Mouse (Mus musculus) heart, adult 2 months (tissue): ENCODE results near the gene Rbbp9. TPM values are rescaled to one million over a fixed set of nuclear protein-coding genes. Genes with fewer than 3 reads are reported as not detected.
"Not testable (repeated sequence)": the region's sequence is repeated elsewhere in the genome, so short reads cannot be mapped to it uniquely, and the experiment has no call there.

Source experiments
- DNase-seq, 2 experiments: peaks; one replicate each; pipeline ENCODE4 v3.0.0; 2021
- H3K27ac ChIP-seq: fragments of 200-600 bp; 2 replicates; pipeline ENCODE4 v1.8.1; 2022
- H3K27me3 ChIP-seq: fragments of 200-500 bp; 2 replicates; pipeline ENCODE4 v1.6.1; 2012; ENCODE audit warnings: mild to moderate bottlenecking, low read length, inconsistent platforms, mixed read lengths; ENCODE audit not compliant: control insufficient read depth, insufficient read depth
- H3K36me3 ChIP-seq: fragments of 200-500 bp; 2 replicates; pipeline ENCODE4 v1.6.1; 2012; ENCODE audit warnings: low read length, inconsistent platforms; ENCODE audit not compliant: control insufficient read depth, insufficient read depth
- H3K4me1 ChIP-seq: fragments of 200-500 bp; 2 replicates; pipeline ENCODE4 v1.6.1; 2011; ENCODE audit warnings: low read length; ENCODE audit not compliant: control insufficient read depth, insufficient read depth
- H3K4me3 ChIP-seq: fragments of 200-600 bp; 2 replicates; pipeline ENCODE4 v1.8.1; 2022
- H3K79me2 ChIP-seq: fragments of 200-500 bp; replicated peaks from 2 replicates; pipeline ENCODE4 v1.6.1; 2012; ENCODE audit warnings: mild to moderate bottlenecking, inconsistent platforms, low read length, moderate library complexity, mixed read lengths; ENCODE audit not compliant: control insufficient read depth, insufficient read depth
- H3K9ac ChIP-seq: fragments of 200-500 bp; 2 replicates; pipeline ENCODE4 v1.6.1; 2012; ENCODE audit warnings: low read depth, mild to moderate bottlenecking, control low read depth, inconsistent platforms, low read length, mixed read lengths
- CTCF ChIP-seq: fragments of 200-600 bp; IDR thresholded peaks from 2 replicates; pipeline ENCODE4 v1.8.1; 2022; ENCODE audit warnings: antibody characterized with exemption, mild to moderate bottlenecking, moderate library complexity
- EP300 ChIP-seq: fragments of 200-500 bp; IDR thresholded peaks from 2 replicates; pipeline ENCODE4 v1.6.1; 2011; ENCODE audit warnings: low read depth, low read length, control low read depth; ENCODE audit not compliant: insufficient read depth
- POLR2A ChIP-seq: fragments of 200-500 bp; IDR thresholded peaks from 2 replicates; pipeline ENCODE4 v1.6.1; 2011; ENCODE audit warnings: mild to moderate bottlenecking, low read depth, low read length, control low read depth; ENCODE audit not compliant: insufficient read depth
- WGBS: fragments of 180-500 bp; shearing (Covaris S2); methylation state at CpG from one replicate; pipeline ENCODE4 v1.1.7; 2018; 5-methylcytosine and 5-hydroxymethylcytosine counted together
- intact Hi-C: fragments of 180-260 bp; cut with DNase I; formaldehyde crosslinking; loops from one replicate; pipeline ENCODE4 v1.15.1; 2025
- long read RNA-seq: library from polyadenylated mRNA; stranded (forward); transcript quantifications from one replicate; pipeline ENCODE4 v2.0.0, GENCODE M21; 2021
- polyA plus RNA-seq: library from polyadenylated mRNA; depleted of rRNA; stranded (reverse); fragments of >200 nt; gene quantifications from 2 replicates; pipeline ENCODE4 v1.2.3, GENCODE M21; 2012; rRNA removed
- total RNA-seq, 2 experiments: library from RNA; stranded (reverse); gene quantifications; 2 replicates each; pipeline ENCODE4 v1.2.3; 2021

Gene Rbbp9
- total RNA-seq (10 to 100 TPM; 10.4 to 12.1 TPM), polyA plus RNA-seq (7.3 and 11.0 TPM in 2 replicates)
- long read RNA-seq, transcript Rbbp9-201 (5 exons, 2,170 nt): major isoform, 8 of 12 reads
- long read RNA-seq, partial matches to known transcripts: 0 of 12 reads
- long read RNA-seq, other reads (novel, unspliced or antisense): 4 of 12 reads

GRCm38 (mm10) chr2:144550529-144550928 lies at the start of gene Rbbp9:
TSS of gene Rbbp9 (minus strand) at chr2:144550869.
- Histone ChIP-seq H3K36me3 (no peaks in the 10 kb centered on the region), H3K27me3 (no peaks in the 10 kb centered on the region), H3K4me3 (peak within 1 kb of the TSS; percentile 97), H3K79me2 (peaks cover 2% of the 10 kb centered on the region), H3K4me1 (no peaks in the 10 kb centered on the region; the same call in 1 of the 2 replicates), H3K27ac (peak within 1 kb of the TSS; percentile 79), H3K9ac (peak within 1 kb of the TSS; percentile 92)
- peak; percentile 63 to 71 for DNase-seq
- WGBS: under 1% methylated on average over 17 of the region's 17 CpGs
- intact Hi-C loops: loop anchor here (10.0 kb wide), 1 partner anchor 186 kb away; the partner anchor contains the start of genes Kat14 and Pet117
- peak; percentile 59 for TF ChIP-seq POLR2A
- TF ChIP-seq CTCF: no peak

GRCm38 (mm10) chr2:144599831-144600687 lies 49.4 kb upstream of the Rbbp9 start, which contains the start of gene Dtd1:
TSS of gene Dtd1 (plus strand) at chr2:144599897.
- Histone ChIP-seq H3K4me1 (no peaks in the 10 kb centered on the region), H3K4me3 (peak within 1 kb of the TSS; percentile 52), H3K9ac (peak within 1 kb of the TSS; percentile 95), H3K27ac (peak within 1 kb of the TSS; percentile 82), H3K79me2 (no peaks in the 10 kb centered on the region), H3K27me3 (no peaks in the 10 kb centered on the region), H3K36me3 (no peaks in the 10 kb centered on the region)
- intact Hi-C loops: no loop called here
- TF ChIP-seq EP300 (no peak), POLR2A (peak; percentile 64), CTCF (peak; percentile 97; the same call in 1 of the 2 replicates)
- 1% methylated on average over 50 of the region's 50 CpGs for WGBS
- peak; percentile 91 to 92 for DNase-seq

DNA sequence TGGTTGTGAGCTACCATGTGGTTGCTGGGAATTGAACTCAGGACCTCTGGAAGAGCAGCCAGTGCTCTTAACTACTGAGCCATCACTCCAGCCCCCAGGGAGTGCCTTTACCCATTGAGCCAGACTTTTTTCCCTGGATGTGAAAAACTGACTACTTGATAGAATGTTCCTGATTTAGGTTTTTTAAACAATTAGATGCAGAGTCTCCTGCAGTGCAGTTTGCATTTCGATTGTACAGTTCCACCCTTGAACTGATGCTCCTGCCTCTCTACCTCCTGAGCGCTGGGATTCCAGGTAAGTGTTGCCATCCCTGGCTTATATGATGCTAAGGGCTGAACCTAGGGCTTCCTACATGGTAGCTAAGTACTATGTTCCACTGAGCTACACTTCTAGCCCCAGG lies 47.3 kb upstream of the Rbbp9 start:
- Histone ChIP-seq H3K27me3 (no peaks in the 10 kb centered on the region), H3K27ac (no peak overlapping the region), H3K79me2 (no peaks in the 10 kb centered on the region), H3K4me1 (peaks cover 3% of the 10 kb centered on the region), H3K36me3 (no peaks in the 10 kb centered on the region), H3K9ac (no peak overlapping the region), H3K4me3 (no peak overlapping the region)
- WGBS: 62% methylated on average over 2 of the region's 2 CpGs
- DNase-seq: no peak
- intact Hi-C loops: no loop called here
- TF ChIP-seq CTCF: no peak

DNA sequence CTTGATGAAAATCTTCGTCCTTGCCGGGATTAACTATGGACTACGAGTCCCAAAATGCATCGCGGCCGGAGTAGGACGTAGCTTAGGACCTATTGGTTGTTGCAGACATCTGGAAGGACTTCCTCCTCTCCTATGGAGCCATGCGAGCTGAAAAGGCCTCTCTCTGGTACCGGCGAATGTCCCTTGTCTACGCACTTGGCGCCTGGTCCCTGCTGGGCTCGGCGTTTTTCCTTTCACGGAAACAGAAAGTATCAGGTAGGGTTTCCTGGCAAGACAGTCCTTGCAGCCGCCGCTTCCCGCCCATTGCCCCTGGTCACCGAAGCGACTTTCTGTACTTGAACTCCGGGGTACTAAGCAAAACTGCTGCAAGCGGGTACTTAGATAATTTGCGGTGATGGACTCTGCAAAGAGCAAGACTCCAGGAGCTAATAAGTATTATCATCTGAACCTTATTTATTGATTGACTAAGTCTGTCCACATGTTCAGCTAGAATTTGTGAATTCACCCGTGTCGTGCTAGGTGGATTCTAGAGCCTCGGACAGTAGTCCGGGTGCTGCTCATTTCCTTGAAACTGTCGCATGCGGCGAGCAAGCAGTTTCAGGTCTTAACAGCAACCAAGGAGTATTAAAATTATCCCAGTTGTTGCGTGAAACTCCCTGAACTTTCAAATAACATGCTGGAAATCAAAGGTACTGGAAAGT lies 43.4 kb upstream of the Rbbp9 start, which contains the start of gene Smim26:
Gene Smim26 (plus strand): TSS at position 104 of the 701 bp plus-strand sequence.
- Histone ChIP-seq H3K4me3 (peak within 1 kb of the TSS; percentile 71), H3K36me3 (no peaks in the 10 kb centered on the region), H3K79me2 (no peaks in the 10 kb centered on the region), H3K4me1 (peaks cover 3% of the 10 kb centered on the region), H3K27me3 (no peaks in the 10 kb centered on the region), H3K9ac (peak within 1 kb of the TSS; percentile 87), H3K27ac (peak within 1 kb of the TSS; percentile 73)
- TF ChIP-seq POLR2A: peak; percentile 88
- no peak for TF ChIP-seq CTCF
- peak; percentile 81 to 84 for DNase-seq
- under 1% methylated on average over 31 of the region's 31 CpGs for WGBS
- intact Hi-C loops: no loop called here

DNA sequence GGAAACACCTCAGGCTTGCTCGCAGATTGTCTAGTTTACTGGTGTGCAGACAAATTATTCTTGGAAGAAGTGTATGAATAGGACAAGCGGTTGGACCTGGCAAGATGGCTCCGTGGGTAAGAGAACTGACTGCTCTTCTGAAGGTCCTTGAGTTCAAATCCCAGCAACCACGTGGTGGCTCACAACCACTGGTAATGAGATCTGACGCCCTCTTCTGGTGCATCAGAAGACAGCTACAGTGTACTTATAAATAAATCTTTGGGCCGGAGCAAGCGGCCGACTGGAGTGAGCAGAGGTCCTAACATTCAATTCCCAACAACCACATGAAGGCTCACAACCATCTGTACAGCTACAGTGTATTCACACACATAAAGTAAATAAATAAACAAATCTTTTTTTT lies 42.4 kb upstream of the Rbbp9 start:
- H3K27me3 ChIP-seq, DNase-seq: not testable (repeated sequence)
- 66% methylated on average over 8 of the region's 8 CpGs for WGBS

GRCm38 (mm10) chr2:144588723-144589122 lies 38.1 kb upstream of the Rbbp9 start:
- no peaks in the 10 kb centered on the region for H3K36me3 ChIP-seq
- 81% methylated on average over 4 of the region's 4 CpGs for WGBS

More for the DNA sequence above, 42.4 kb upstream of the Rbbp9 start:
- H3K9ac ChIP-seq, H3K4me1 ChIP-seq, intact Hi-C loops, H3K4me3 ChIP-seq, H3K27ac ChIP-seq, H3K36me3 ChIP-seq, H3K79me2 ChIP-seq: not testable (repeated sequence)

More at GRCm38 (mm10) chr2:144588723-144589122, 38.1 kb upstream of the Rbbp9 start:
- no peaks in the 10 kb centered on the region for H3K27me3 ChIP-seq
- peaks cover under 1% of the 10 kb centered on the region; the same call in 1 of the 2 replicates for H3K4me1 ChIP-seq
- intact Hi-C loops: no loop called here
- H3K4me3 ChIP-seq: no peak overlapping the region
- no peak overlapping the region for H3K9ac ChIP-seq
- no peak overlapping the region for H3K27ac ChIP-seq
- TF ChIP-seq CTCF (peak; percentile 54), POLR2A (no peak), EP300 (no peak)
- no peaks in the 10 kb centered on the region for H3K79me2 ChIP-seq
- no peak for DNase-seq
